Mouse (Mus musculus) lung, adult 2 months (tissue): Measurements from ENCODE around the gene Stk38l.

Experiments
- CTCF ChIP-seq: fragments of 200-500 bp; IDR thresholded peaks from 2 replicates; pipeline ENCODE4 v1.5.1; 2011; ENCODE audit warnings: mild to moderate bottlenecking, low read length, control low read depth; ENCODE audit not compliant: insufficient read depth
- POLR2A ChIP-seq: fragments of 200-500 bp; IDR thresholded peaks from 2 replicates; pipeline ENCODE4 v1.6.1; 2011; ENCODE audit warnings: low read depth, mild to moderate bottlenecking, control low read depth, low read length, borderline replicate concordance; ENCODE audit errors: extremely low read depth

GRCm38 (mm10) chr6:146731031-146731430 lies 6.2 kb downstream of the Stk38l start:
- TF ChIP-seq POLR2A, result no peak
- TF ChIP-seq CTCF, result no peak
